Mouse (Mus musculus): Measurements from ENCODE around the gene Gm6890. TPM values are rescaled to one million over a fixed set of nuclear protein-coding genes. Genes with fewer than 3 reads are reported as not detected.
"Not testable (repeated sequence)": the region's sequence is repeated elsewhere in the genome, so short reads cannot be mapped to it uniquely, and the experiment has no call there.

Gm6890 gene
- polyA plus RNA-seq (2014; fragmentation: Nextera tagmentation; extraction: Ambion mirVana) = not detected in 2 replicates

GRCm38 (mm10) chrX:74740627-74741026, at the start of gene Gm6890:
Gene Gm6890, plus strand, starts transcription at chrX:74740927.
- H3K36me3 ChIP-seq (ENCODE audit: control insufficient read depth, insufficient read depth, low read length); H3K27ac ChIP-seq (ENCODE audit: low read depth, low read length); DNase-seq (ENCODE audit: low spot score); H3K9ac ChIP-seq (ENCODE audit: low read length); H3K27me3 ChIP-seq (ENCODE audit: control insufficient read depth, insufficient read depth, low read length); H3K4me1 ChIP-seq (replicated peaks; ENCODE audit: control insufficient read depth, insufficient read depth, low read length); H3K4me2 ChIP-seq (ENCODE audit: low read depth, low read length, severe bottlenecking); ATAC-seq (replicated peaks; ENCODE audit: low FRiP score); H3K4me3 ChIP-seq (ENCODE audit: low read depth, low read length); H3K9me3 ChIP-seq (ENCODE audit: control insufficient read depth, low read length): not testable (repeated sequence)
- WGBS = 81% methylated on average over 8 of the region's 9 CpGs

DNA sequence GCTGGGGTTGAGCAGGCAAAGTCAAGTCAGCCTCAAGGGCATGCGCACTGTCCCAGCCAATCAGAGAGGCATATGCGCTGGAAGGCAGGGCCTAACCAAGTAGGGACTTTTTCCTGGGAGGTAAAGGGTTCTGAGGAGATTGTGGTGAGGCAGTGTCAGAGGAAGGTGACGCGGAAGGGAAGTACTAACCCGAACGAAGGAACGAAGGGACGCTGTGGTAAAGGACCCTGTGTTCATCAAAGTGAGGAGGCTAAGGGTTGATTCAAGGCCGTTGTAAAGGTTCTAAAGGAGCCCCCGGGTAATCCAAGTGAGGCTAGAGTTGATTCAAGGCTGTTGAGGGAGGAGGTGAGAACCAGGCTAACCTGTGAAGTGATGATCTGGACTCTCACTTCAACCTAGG, 14.5 kb upstream of the Gm6890 start:
- not testable (repeated sequence) for H3K9ac ChIP-seq (ENCODE audit: low read length); H3K36me3 ChIP-seq (ENCODE audit: control insufficient read depth, insufficient read depth, low read length); H3K4me3 ChIP-seq (ENCODE audit: low read depth, low read length); H3K9me3 ChIP-seq (ENCODE audit: control insufficient read depth, low read length); H3K27ac ChIP-seq (ENCODE audit: low read depth, low read length); DNase-seq (ENCODE audit: low spot score); H3K4me1 ChIP-seq (replicated peaks; ENCODE audit: control insufficient read depth, insufficient read depth, low read length); H3K4me2 ChIP-seq (ENCODE audit: low read depth, low read length, severe bottlenecking); ATAC-seq (replicated peaks; ENCODE audit: low FRiP score); H3K27me3 ChIP-seq (ENCODE audit: control insufficient read depth, insufficient read depth, low read length)
- WGBS = 84% methylated on average over 4 of the region's 10 CpGs

DNA sequence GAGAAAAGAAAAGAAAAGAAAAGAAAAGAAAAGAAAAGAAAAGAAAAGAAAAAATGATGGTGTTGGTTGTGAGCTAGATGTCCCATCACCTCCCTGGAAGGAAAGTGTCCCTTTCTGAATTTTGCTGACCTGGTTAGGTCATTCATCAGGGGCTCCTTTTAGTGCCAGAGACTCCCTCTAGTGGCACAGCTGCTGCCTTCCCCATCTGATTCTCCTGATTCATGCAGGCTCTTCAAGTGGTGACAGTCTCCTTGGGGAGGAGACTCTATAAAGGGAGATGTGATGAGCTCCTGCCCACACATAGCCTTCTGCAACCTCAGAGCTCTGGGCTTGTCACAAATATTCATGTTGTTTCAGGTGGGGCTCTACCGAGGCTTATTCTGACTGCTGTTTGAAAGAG, 30.0 kb downstream of the Gm6890 start:
- WGBS = no CpG with 5 or more reads among the region's 1 CpGs
- H3K9me3 ChIP-seq (ENCODE audit: control insufficient read depth, low read length); H3K27me3 ChIP-seq (ENCODE audit: control insufficient read depth, insufficient read depth, low read length); H3K9ac ChIP-seq (ENCODE audit: low read length); DNase-seq (ENCODE audit: low spot score); H3K4me1 ChIP-seq (replicated peaks; ENCODE audit: control insufficient read depth, insufficient read depth, low read length); H3K4me3 ChIP-seq (ENCODE audit: low read depth, low read length); ATAC-seq (replicated peaks; ENCODE audit: low FRiP score); H3K27ac ChIP-seq (ENCODE audit: low read depth, low read length); H3K4me2 ChIP-seq (ENCODE audit: low read depth, low read length, severe bottlenecking); H3K36me3 ChIP-seq (ENCODE audit: control insufficient read depth, insufficient read depth, low read length): not testable (repeated sequence)

Other genes with a start within 250 kb of the Gm6890 start
- gene Olfr1326-ps1, start 166.0 kb upstream of the Gm6890 start, polyA plus RNA-seq (2014; fragmentation: Nextera tagmentation; extraction: Ambion mirVana) = not detected in 2 replicates
- not detected in 2 replicates for gene Olfr1325, start 148.2 kb upstream of the Gm6890 start, polyA plus RNA-seq (2014; fragmentation: Nextera tagmentation; extraction: Ambion mirVana)
- not detected in 2 replicates for gene Gm5640, start 95.3 kb upstream of the Gm6890 start, polyA plus RNA-seq (2014; fragmentation: Nextera tagmentation; extraction: Ambion mirVana)
- gene Gm5936, start 96.3 kb downstream of the Gm6890 start, polyA plus RNA-seq (2014; fragmentation: Nextera tagmentation; extraction: Ambion mirVana) = 0.08 TPM in 1 of 2 replicates, not detected in the other

Data from forebrain, embryonic 11.5 days (tissue).